ENCODE assay signal across 8 mouse cellular contexts in the genomic region with DNA sequence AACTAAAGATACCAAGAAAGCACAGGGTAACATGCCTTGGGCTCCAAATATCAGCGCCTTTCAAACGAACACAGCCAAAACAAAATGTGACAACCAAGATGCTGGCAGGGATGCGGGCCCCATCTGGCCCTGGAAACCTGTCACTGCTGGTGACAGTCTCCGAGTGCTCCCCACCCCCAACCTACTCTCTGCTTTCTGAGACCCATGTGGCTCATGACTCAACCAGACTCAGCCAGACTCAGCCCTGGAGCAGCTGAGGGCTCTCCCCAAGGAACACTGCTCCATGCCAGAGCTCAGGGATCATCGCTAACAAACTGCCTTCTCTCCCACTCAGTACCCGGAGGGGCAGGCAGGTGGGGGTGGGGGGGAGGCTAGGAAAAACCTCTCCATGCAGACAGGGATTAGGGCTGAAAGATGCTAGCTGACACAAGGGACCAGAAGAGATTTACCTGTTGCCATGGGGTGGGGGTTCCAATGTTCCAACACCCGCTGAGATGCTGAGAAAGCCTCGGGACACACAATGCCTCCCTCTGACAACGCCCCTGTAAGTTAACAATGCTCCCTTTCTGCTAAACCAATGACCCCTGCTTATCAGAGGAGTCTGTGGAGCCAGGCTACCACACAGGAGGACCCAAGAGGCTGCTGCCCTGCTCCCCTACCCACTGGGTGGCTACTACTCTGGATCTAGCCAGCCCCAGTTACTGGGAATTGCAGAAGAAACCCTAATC.
DNase-seq lines count a peak whose midpoint lies in the region; ATAC-seq and TF ChIP-seq lines count a peak whose summit lies in the region.

No protein-coding gene starts in this region.

- H3K9ac ChIP-seq in forebrain, embryonic 15.5 days (replicated peaks) = no peak overlapping the region
- H3K9ac ChIP-seq in intestine, postnatal 0 days (ENCODE audit: low read depth, low read length) = no peak overlapping the region

- TF ChIP-seq CTCF in intestine, postnatal 0 days (IDR thresholded peaks at IDR 0.05; ENCODE audit: low read depth) = no peak

- peak; percentile 58 to 61 for DNase-seq in adrenal gland, adult (ENCODE audit: inconsistent age in 2 of 2, low spot score in 1 of 2)
- DNase-seq in adrenal gland, adult 8-10 months = no peak
- DNase-seq in adrenal gland, postnatal 36 days = peak; percentile 35 to 66
- DNase-seq in left cerebral cortex, adult 11 months (ENCODE audit: low spot score) = peak; percentile 55
- peak; percentile 74 to 83 for DNase-seq in right cerebral cortex, postnatal 10 days (ENCODE audit: low spot score in 2 of 2)
- no peak for DNase-seq in thymus, postnatal 14 days

- no peaks in the 10 kb centered on the region for H3K9me3 ChIP-seq in forebrain, embryonic 15.5 days
- H3K9me3 ChIP-seq in intestine, postnatal 0 days (ENCODE audit: control insufficient read depth) = no peaks in the 10 kb centered on the region

- 15% methylated on average over 9 of the region's 9 CpGs for whole genome bisulfite sequencing in forebrain, embryonic 15.5 days
- WGBS in intestine, postnatal 0 days = 65% methylated on average over 9 of the region's 9 CpGs

- peak overlapping the region; percentile 90 for H3K27ac ChIP-seq in forebrain, embryonic 15.5 days (replicated peaks)
- no peak overlapping the region for H3K27ac ChIP-seq in intestine, postnatal 0 days (ENCODE audit: low read depth, low read length)

- no peaks in the 10 kb centered on the region for H3K36me3 ChIP-seq in forebrain, embryonic 15.5 days
- no peaks in the 10 kb centered on the region for H3K36me3 ChIP-seq in intestine, postnatal 0 days (ENCODE audit: control insufficient read depth, insufficient read depth)

- peak overlapping the region; percentile 12; the same call in 1 of the 2 replicates for H3K4me2 ChIP-seq in forebrain, embryonic 15.5 days (replicated peaks)
- no peak overlapping the region for H3K4me2 ChIP-seq in intestine, postnatal 0 days (replicated peaks; ENCODE audit: low read depth)

- H3K27me3 ChIP-seq in forebrain, embryonic 15.5 days = no peaks in the 10 kb centered on the region
- no peaks in the 10 kb centered on the region for H3K27me3 ChIP-seq in intestine, postnatal 0 days (replicated peaks; ENCODE audit: control insufficient read depth, insufficient read depth, low read length)

- peaks cover 48% of the 10 kb centered on the region for H3K4me1 ChIP-seq in forebrain, embryonic 15.5 days
- peaks cover 7% of the 10 kb centered on the region; the same call in 1 of the 2 replicates for H3K4me1 ChIP-seq in intestine, postnatal 0 days (replicated peaks; ENCODE audit: control insufficient read depth, insufficient read depth, low read length)

- no peak overlapping the region for H3K4me3 ChIP-seq in forebrain, embryonic 15.5 days
- H3K4me3 ChIP-seq in intestine, postnatal 0 days (ENCODE audit: low read depth, low read length) = no peak overlapping the region

- peak; percentile 94 for ATAC-seq in forebrain, embryonic 15.5 days (replicated peaks)
- no peak for ATAC-seq in intestine, postnatal 0 days

Comparison
In these comparisons a context has a peak if more than half of its experiments do, and no peak if none do; other contexts are left out.
1. DNase-seq: peak in adrenal gland, adult (2 of 2), adrenal gland, postnatal 36 days (2 of 2), left cerebral cortex, adult 11 months (single experiment) and right cerebral cortex, postnatal 10 days (2 of 2); none in adrenal gland, adult 8-10 months (single experiment) and thymus, postnatal 14 days (single experiment).